Mouse (Mus musculus): ENCODE results near the gene Sult6b2.

DNA sequence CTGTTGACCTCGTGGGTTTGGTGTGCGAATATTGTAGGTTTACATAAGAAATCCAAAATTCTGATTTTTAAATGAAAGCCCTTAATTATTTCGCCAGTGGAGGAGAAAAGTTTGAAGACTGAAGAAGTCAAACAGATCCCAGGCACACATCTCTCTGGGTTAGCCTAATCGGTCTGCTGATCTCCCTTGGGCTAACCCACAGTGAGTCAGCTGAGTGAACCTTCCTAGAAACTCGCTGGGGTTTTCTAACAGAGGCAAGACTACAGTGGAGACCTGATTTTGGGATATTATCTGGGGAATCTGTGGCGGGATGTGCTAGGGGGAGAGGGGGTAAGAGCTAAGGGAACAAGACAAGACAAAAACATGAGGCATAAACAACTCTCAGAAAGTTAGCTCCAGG lies 5.9 kb upstream of the Sult6b2 start:
- TF ChIP-seq CTCF (IDR thresholded peaks at IDR 0.05; ENCODE audit: low read depth) = no peak
- no peak for TF ChIP-seq EP300 (IDR thresholded peaks at IDR 0.05; ENCODE audit: low read depth)

All from heart, postnatal 0 days (tissue).